Mouse (Mus musculus) forebrain, embryonic 10.5 days (tissue): ENCODE measurements around the gene Gm13199. TPM values are rescaled to one million over a fixed set of nuclear protein-coding genes. Genes with fewer than 3 reads are reported as not detected.

Experiments
- DNase-seq: peaks from one replicate; pipeline ENCODE4 v3.0.0-alpha.2; 2017; ENCODE audit warnings: low spot score; ENCODE audit errors: extremely low spot score
- H3K27ac ChIP-seq: fragments of 300-500 bp; sonication (generic); 2 replicates; pipeline ENCODE4 v1.5.1; 2016; ENCODE audit warnings: mild to moderate bottlenecking
- H3K27me3 ChIP-seq: fragments of 300-500 bp; sonication (generic); 2 replicates; pipeline ENCODE4 v1.6.1; 2016; ENCODE audit warnings: mild to moderate bottlenecking; ENCODE audit not compliant: poor library complexity, severe bottlenecking
- H3K36me3 ChIP-seq: fragments of 300-500 bp; sonication (generic); replicated peaks from 2 replicates; pipeline ENCODE4 v1.6.1; 2016; ENCODE audit warnings: mild to moderate bottlenecking, moderate library complexity
- H3K4me1 ChIP-seq: fragments of 300-500 bp; sonication (generic); 2 replicates; pipeline ENCODE4 v1.6.1; 2016
- H3K4me3 ChIP-seq: fragments of 300-500 bp; sonication (generic); 2 replicates; pipeline ENCODE4 v1.5.1; 2016; ENCODE audit warnings: mild to moderate bottlenecking, moderate library complexity
- H3K9me3 ChIP-seq: fragments of 300-500 bp; sonication (generic); 2 replicates; pipeline ENCODE4 v1.6.1; 2016; ENCODE audit warnings: mild to moderate bottlenecking, moderate library complexity
- WGBS: fragments of 180-500 bp; shearing (Covaris S2); methylation state at CpG from one replicate; pipeline ENCODE4 v1.1.7; 2016; 5-methylcytosine and 5-hydroxymethylcytosine counted together
- polyA plus RNA-seq: library from polyadenylated mRNA; unstranded; fragments of >200 nt; fragmentation: Nextera tagmentation; extraction: Ambion mirVana; gene quantifications from 2 replicates; pipeline ENCODE4 v1.2.1, GENCODE M21; 2016

Gene Gm13199
- 1.3 and 2.0 TPM in 2 replicates for polyA plus RNA-seq

GRCm38 (mm10) chr2:5862834-5863233, at the start of gene Gm13199:
Gene Gm13199, minus strand, starts transcription at chr2:5862934.
- DNase-seq = no peak
- Histone ChIP-seq H3K9me3 (no peaks in the 10 kb centered on the region), H3K36me3 (peaks cover 96% of the 10 kb centered on the region), H3K4me1 (no peaks in the 10 kb centered on the region), H3K4me3 (no peak within 1 kb of the TSS), H3K27me3 (no peaks in the 10 kb centered on the region), H3K27ac (no peak within 1 kb of the TSS)
- 93% methylated on average over 3 of the region's 3 CpGs for WGBS

- no peak overlapping the region for H3K4me3 ChIP-seq
- 84% methylated on average over 16 of the region's 16 CpGs for WGBS
- H3K36me3 ChIP-seq = peaks cover 25% of the 10 kb centered on the region; the same call in 1 of the 2 replicates
- no peaks in the 10 kb centered on the region for H3K27me3 ChIP-seq
- H3K4me1 ChIP-seq = no peaks in the 10 kb centered on the region
- no peak overlapping the region for H3K27ac ChIP-seq
- H3K9me3 ChIP-seq = no peaks in the 10 kb centered on the region
- DNase-seq = no peak
Measured at GRCm38 (mm10) chr2:5911282-5911965, 48.7 kb upstream of the Gm13199 start.

- WGBS = 52% methylated on average over 3 of the region's 3 CpGs
- no peak overlapping the region for H3K27ac ChIP-seq
Measured at GRCm38 (mm10) chr2:5906625-5907024, 43.9 kb upstream of the Gm13199 start.

GRCm38 (mm10) chr2:5906092-5906491, 43.4 kb upstream of the Gm13199 start:
- Histone ChIP-seq H3K36me3 (peaks cover 26% of the 10 kb centered on the region), H3K9me3 (no peaks in the 10 kb centered on the region), H3K4me1 (no peaks in the 10 kb centered on the region), H3K27me3 (no peaks in the 10 kb centered on the region), H3K4me3 (no peak overlapping the region), H3K27ac (no peak overlapping the region)
- 87% methylated on average over 5 of the region's 5 CpGs for WGBS
- DNase-seq = no peak

More at GRCm38 (mm10) chr2:5906625-5907024, 43.9 kb upstream of the Gm13199 start:
- Histone ChIP-seq H3K4me3 (no peak overlapping the region), H3K4me1 (no peaks in the 10 kb centered on the region), H3K9me3 (no peaks in the 10 kb centered on the region), H3K36me3 (peaks cover 28% of the 10 kb centered on the region), H3K27me3 (no peaks in the 10 kb centered on the region)
- peak; percentile 54 for DNase-seq

GRCm38 (mm10) chr2:5900145-5900544, 37.4 kb upstream of the Gm13199 start:
- Histone ChIP-seq H3K9me3 (no peaks in the 10 kb centered on the region), H3K27me3 (no peaks in the 10 kb centered on the region), H3K36me3 (peaks cover 21% of the 10 kb centered on the region), H3K4me1 (no peaks in the 10 kb centered on the region), H3K4me3 (no peak overlapping the region), H3K27ac (no peak overlapping the region)
- WGBS = 56% methylated on average over 5 of the region's 5 CpGs
- DNase-seq = no peak

GRCm38 (mm10) chr2:5894843-5895570, 32.3 kb upstream of the Gm13199 start, which contains the start of gene Sec61a2:
Gene Sec61a2, minus strand, starts transcription at chr2:5895432.
- H3K4me3 ChIP-seq = peak within 1 kb of the TSS; percentile 79
- under 1% methylated on average over 62 of the region's 62 CpGs for WGBS
- H3K4me1 ChIP-seq = peaks cover 9% of the 10 kb centered on the region
- H3K36me3 ChIP-seq = peaks cover 36% of the 10 kb centered on the region
- no peaks in the 10 kb centered on the region for H3K27me3 ChIP-seq
- H3K9me3 ChIP-seq = no peaks in the 10 kb centered on the region
- DNase-seq = peak; percentile 100
- H3K27ac ChIP-seq = peak within 1 kb of the TSS; percentile 95

GRCm38 (mm10) chr2:5894296-5894695, 31.6 kb upstream of the Gm13199 start:
- no peak for DNase-seq

GRCm38 (mm10) chr2:5889412-5889811, 26.7 kb upstream of the Gm13199 start:
- Histone ChIP-seq H3K9me3 (no peaks in the 10 kb centered on the region), H3K4me3 (no peak overlapping the region), H3K4me1 (peaks cover 7% of the 10 kb centered on the region), H3K27ac (no peak overlapping the region), H3K36me3 (peaks cover 82% of the 10 kb centered on the region), H3K27me3 (no peaks in the 10 kb centered on the region)
- 80% methylated on average over 2 of the region's 2 CpGs for WGBS
- DNase-seq = no peak

More at GRCm38 (mm10) chr2:5894296-5894695, 31.6 kb upstream of the Gm13199 start:
- Histone ChIP-seq H3K4me3 (peak overlapping the region; percentile 79), H3K9me3 (no peaks in the 10 kb centered on the region), H3K27me3 (no peaks in the 10 kb centered on the region), H3K4me1 (peaks cover 9% of the 10 kb centered on the region), H3K36me3 (peaks cover 43% of the 10 kb centered on the region), H3K27ac (peak overlapping the region; percentile 95)
- WGBS = 55% methylated on average over 11 of the region's 11 CpGs

- H3K4me1 ChIP-seq = 0 out of 2 replicates have a peak, but pooled peaks cover 3% of the 10 kb centered on the region
- H3K36me3 ChIP-seq = peaks cover 87% of the 10 kb centered on the region
- no peak overlapping the region for H3K4me3 ChIP-seq
- H3K9me3 ChIP-seq = no peaks in the 10 kb centered on the region
- no peak for DNase-seq
- WGBS = 87% methylated on average over 5 of the region's 5 CpGs
- H3K27ac ChIP-seq = no peak overlapping the region
- H3K27me3 ChIP-seq = no peaks in the 10 kb centered on the region
Measured at GRCm38 (mm10) chr2:5888865-5889264, 26.1 kb upstream of the Gm13199 start.

- H3K9me3 ChIP-seq = no peaks in the 10 kb centered on the region; the same call in 1 of the 2 replicates
- no peaks in the 10 kb centered on the region for H3K27me3 ChIP-seq
- no peak overlapping the region for H3K4me3 ChIP-seq
- peaks cover 93% of the 10 kb centered on the region for H3K36me3 ChIP-seq
- DNase-seq = no peak
- no peak overlapping the region for H3K27ac ChIP-seq
- no peaks in the 10 kb centered on the region for H3K4me1 ChIP-seq
- WGBS = 80% methylated on average over 3 of the region's 3 CpGs
Measured at GRCm38 (mm10) chr2:5877446-5877845, 14.7 kb upstream of the Gm13199 start.

GRCm38 (mm10) chr2:5869746-5870145, 7.0 kb upstream of the Gm13199 start:
- 96% methylated on average over 5 of the region's 5 CpGs for WGBS
- H3K27me3 ChIP-seq = no peaks in the 10 kb centered on the region
- peaks cover 90% of the 10 kb centered on the region for H3K36me3 ChIP-seq
- H3K4me1 ChIP-seq = no peaks in the 10 kb centered on the region
- no peak overlapping the region for H3K4me3 ChIP-seq
- no peak for DNase-seq
- no peak overlapping the region for H3K27ac ChIP-seq
- no peaks in the 10 kb centered on the region; the same call in 1 of the 2 replicates for H3K9me3 ChIP-seq

- Histone ChIP-seq H3K4me3 (no peak overlapping the region), H3K9me3 (no peaks in the 10 kb centered on the region), H3K4me1 (no peaks in the 10 kb centered on the region), H3K27me3 (no peaks in the 10 kb centered on the region), H3K27ac (no peak overlapping the region), H3K36me3 (peaks cover 90% of the 10 kb centered on the region)
- 94% methylated on average over 2 of the region's 2 CpGs for WGBS
- DNase-seq = no peak
Measured at GRCm38 (mm10) chr2:5867681-5868080, 4.9 kb upstream of the Gm13199 start.

GRCm38 (mm10) chr2:5851866-5852265, 10.9 kb downstream of the Gm13199 start:
- no peak for DNase-seq
- Histone ChIP-seq H3K27me3 (no peaks in the 10 kb centered on the region), H3K36me3 (peaks cover 64% of the 10 kb centered on the region), H3K4me3 (no peak overlapping the region), H3K4me1 (peaks cover under 1% of the 10 kb centered on the region; the same call in 1 of the 2 replicates), H3K27ac (no peak overlapping the region), H3K9me3 (peaks cover 5% of the 10 kb centered on the region; the same call in 1 of the 2 replicates)
- WGBS = 93% methylated on average over 5 of the region's 5 CpGs
